In the genomic region with DNA sequence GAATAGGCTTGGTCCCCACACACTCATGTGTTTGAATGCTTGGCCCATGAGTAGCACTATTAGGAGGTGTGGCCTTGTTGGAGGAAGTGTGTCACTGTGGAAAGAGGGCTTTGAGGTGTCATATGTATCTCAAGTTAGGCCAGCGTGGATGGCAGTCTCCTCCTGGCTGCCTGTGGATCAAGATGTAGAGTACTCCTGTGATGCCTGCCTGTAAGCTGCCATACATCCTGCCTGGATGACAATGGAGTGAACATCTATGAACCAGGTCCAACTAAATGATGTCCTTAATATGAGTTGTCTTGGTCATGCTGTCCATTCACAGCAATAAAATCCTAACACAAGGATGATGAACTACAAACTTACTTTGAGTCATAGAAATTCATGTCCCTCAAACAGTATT, we compare ENCODE assay signal across 14 mouse cellular contexts.
"Had no signal": no experiment of that assay in that cellular context is flagged by ENCODE, and none has a peak within 500 bp of the region (broad histone marks: within the 10 kb centered on the region; RNA-seq: fewer than 3 reads in every experiment).

No protein-coding gene starts in this region.

- DNase-seq: gastrocnemius, postnatal 14 days; gastrocnemius, postnatal 36 days; heart, adult 11 months; heart, adult 2 months; heart, postnatal 14 days; heart, postnatal 36 days; kidney, adult 11 months; kidney, adult 2 months; kidney, adult 9 months; kidney, postnatal 14 days; kidney, postnatal 36 days; layer of hippocampus, adult 9-11 months; layer of hippocampus, postnatal 36 days; left cerebral cortex, postnatal 4 days had no signal
